Mouse (Mus musculus) liver, embryonic 11.5 days (tissue): ENCODE measurements at regions not wholly inside any gene's neighbourhood (a gene's known extent, or its start where the extent isn't known, plus 50 kb on each side); places are given as distances from the start of the nearest gene placed in this dataset.

Experiments
- ATAC-seq: fragments of 200-750 bp; cut with Nextera tagmentation; replicated peaks from 2 replicates; pipeline ENCODE4 v1.8.0; 2017; ENCODE audit warnings: moderate number of reproducible peaks, mild to moderate bottlenecking, moderate TSS enrichment, moderate library complexity; ENCODE audit not compliant: low FRiP score
- DNase-seq: peaks from one replicate; pipeline ENCODE4 v3.0.0-alpha.2; 2017; ENCODE audit warnings: low spot score
- H3K27ac ChIP-seq: fragments of 300-500 bp; sonication (generic); 2 replicates; pipeline ENCODE4 v1.5.1; 2014; ENCODE audit warnings: mild to moderate bottlenecking, low read depth, low read length, control low read depth
- H3K27me3 ChIP-seq: fragments of 300-500 bp; sonication (generic); replicated peaks from 2 replicates; pipeline ENCODE4 v1.6.1; 2014; ENCODE audit warnings: low read length, mixed read lengths; ENCODE audit not compliant: control insufficient read depth, insufficient read depth
- H3K36me3 ChIP-seq: fragments of 300-500 bp; sonication (generic); 2 replicates; pipeline ENCODE4 v1.6.1; 2014; ENCODE audit warnings: mild to moderate bottlenecking, low read length, moderate library complexity, mixed read lengths; ENCODE audit not compliant: control insufficient read depth, insufficient read depth
- H3K4me1 ChIP-seq: fragments of 300-500 bp; sonication (generic); replicated peaks from 2 replicates; pipeline ENCODE4 v1.6.1; 2014; ENCODE audit warnings: low read length, mixed read lengths; ENCODE audit not compliant: control insufficient read depth, insufficient read depth
- H3K4me2 ChIP-seq: fragments of 300-500 bp; sonication (generic); 2 replicates; pipeline ENCODE4 v1.6.1; 2014; ENCODE audit warnings: mild to moderate bottlenecking, control low read depth, moderate library complexity
- H3K4me3 ChIP-seq: fragments of 300-500 bp; sonication (generic); 2 replicates; pipeline ENCODE4 v1.5.1; 2014; ENCODE audit warnings: low read depth, low read length, control low read depth
- H3K9ac ChIP-seq: fragments of 300-500 bp; sonication (generic); 2 replicates; pipeline ENCODE4 v1.6.1; 2014; ENCODE audit warnings: low read depth, low read length, control low read depth
- H3K9me3 ChIP-seq: fragments of 300-500 bp; sonication (generic); 2 replicates; pipeline ENCODE4 v1.6.1; 2016; ENCODE audit warnings: low read length, inconsistent platforms, mixed read lengths; ENCODE audit not compliant: control insufficient read depth
- WGBS: fragments of 180-500 bp; shearing (Covaris S2); extraction: QIAGEN DNeasy Blood & Tissue Kit; methylation state at CpG from one replicate; pipeline ENCODE4 v1.1.7; 2014; 5-methylcytosine and 5-hydroxymethylcytosine counted together

GRCm38 (mm10) chr6:51288306-51289066, 144.0 kb upstream of the Nfe2l3 start:
- ATAC-seq (no peak), DNase-seq (no peak)
- no peaks in the 10 kb centered on the region for H3K4me1 ChIP-seq
- H3K4me3 ChIP-seq: no peak overlapping the region
- no peak overlapping the region for H3K4me2 ChIP-seq
- no peaks in the 10 kb centered on the region for H3K9me3 ChIP-seq
- no peaks in the 10 kb centered on the region for H3K27me3 ChIP-seq
- 68% methylated on average over 7 of the region's 7 CpGs for whole genome bisulfite sequencing
- no peak overlapping the region for H3K9ac ChIP-seq
- H3K27ac ChIP-seq: no peak overlapping the region
- no peaks in the 10 kb centered on the region for H3K36me3 ChIP-seq

GRCm38 (mm10) chr6:51289067-51289725, 143.3 kb upstream of the Nfe2l3 start:
- 63% methylated on average over 6 of the region's 6 CpGs for WGBS
- no peak for ATAC-seq

GRCm38 (mm10) chr6:51300694-51301417, 131.6 kb upstream of the Nfe2l3 start:
- H3K4me3 ChIP-seq: no peak overlapping the region
- no peak overlapping the region for H3K9ac ChIP-seq
- peaks cover 7% of the 10 kb centered on the region for H3K4me1 ChIP-seq
- DNase-seq (no peak), ATAC-seq (peak; percentile 34; the same call in 1 of the 2 replicates)
- H3K27ac ChIP-seq: no peak overlapping the region
- no peak overlapping the region for H3K4me2 ChIP-seq
- peaks cover 3% of the 10 kb centered on the region; the same call in 1 of the 2 replicates for H3K27me3 ChIP-seq
- WGBS: 57% methylated on average over 11 of the region's 11 CpGs
- no peaks in the 10 kb centered on the region for H3K36me3 ChIP-seq
- H3K9me3 ChIP-seq: peaks cover 3% of the 10 kb centered on the region; the same call in 1 of the 2 replicates

More at GRCm38 (mm10) chr6:51289067-51289725, 143.3 kb upstream of the Nfe2l3 start:
- Histone ChIP-seq H3K4me1 (no peaks in the 10 kb centered on the region), H3K9me3 (no peaks in the 10 kb centered on the region), H3K27ac (no peak overlapping the region), H3K36me3 (no peaks in the 10 kb centered on the region), H3K4me2 (no peak overlapping the region), H3K27me3 (no peaks in the 10 kb centered on the region), H3K9ac (no peak overlapping the region), H3K4me3 (no peak overlapping the region)
- DNase-seq: no peak

- Histone ChIP-seq H3K4me3 (no peak overlapping the region), H3K9me3 (peaks cover 3% of the 10 kb centered on the region; the same call in 1 of the 2 replicates), H3K27me3 (peaks cover 3% of the 10 kb centered on the region; the same call in 1 of the 2 replicates), H3K9ac (no peak overlapping the region), H3K36me3 (no peaks in the 10 kb centered on the region), H3K27ac (no peak overlapping the region), H3K4me2 (no peak overlapping the region), H3K4me1 (peaks cover 7% of the 10 kb centered on the region)
- DNase-seq (no peak), ATAC-seq (0 out of 2 replicates have a peak, but pooled peaks have one; percentile 53)
- 60% methylated on average over 4 of the region's 4 CpGs for WGBS
Measured at GRCm38 (mm10) chr6:51301831-51302230, 130.6 kb upstream of the Nfe2l3 start.

GRCm38 (mm10) chr6:51302240-51302639, 130.2 kb upstream of the Nfe2l3 start:
- Histone ChIP-seq H3K4me3 (no peak overlapping the region), H3K36me3 (no peaks in the 10 kb centered on the region), H3K4me2 (no peak overlapping the region), H3K9me3 (peaks cover 3% of the 10 kb centered on the region; the same call in 1 of the 2 replicates), H3K27me3 (peaks cover 2% of the 10 kb centered on the region; the same call in 1 of the 2 replicates), H3K27ac (no peak overlapping the region), H3K4me1 (peaks cover 7% of the 10 kb centered on the region), H3K9ac (no peak overlapping the region)
- no peak for DNase-seq
- no peak for ATAC-seq
- 90% methylated on average over 7 of the region's 7 CpGs for WGBS

- 52% methylated on average over 2 of the region's 2 CpGs for WGBS
- 0 out of 2 replicates have a peak, but pooled peaks cover 2% of the 10 kb centered on the region for H3K4me1 ChIP-seq
- H3K4me2 ChIP-seq: no peak overlapping the region
- H3K4me3 ChIP-seq: no peak overlapping the region
- no peaks in the 10 kb centered on the region for H3K36me3 ChIP-seq
- no peak for DNase-seq
- no peak overlapping the region for H3K9ac ChIP-seq
- no peaks in the 10 kb centered on the region for H3K9me3 ChIP-seq
- H3K27ac ChIP-seq: no peak overlapping the region
- ATAC-seq: no peak
- H3K27me3 ChIP-seq: no peaks in the 10 kb centered on the region
Measured at GRCm38 (mm10) chr6:51318341-51318740, 114.1 kb upstream of the Nfe2l3 start.

- 83% methylated on average over 1 of the region's 1 CpGs for WGBS
- no peaks in the 10 kb centered on the region for H3K9me3 ChIP-seq
- no peak overlapping the region for H3K4me2 ChIP-seq
- ATAC-seq (no peak), DNase-seq (no peak)
- H3K9ac ChIP-seq: no peak overlapping the region
- 0 out of 2 replicates have a peak, but pooled peaks cover 2% of the 10 kb centered on the region for H3K4me1 ChIP-seq
- no peak overlapping the region for H3K27ac ChIP-seq
- H3K4me3 ChIP-seq: no peak overlapping the region
- no peaks in the 10 kb centered on the region for H3K27me3 ChIP-seq
- H3K36me3 ChIP-seq: no peaks in the 10 kb centered on the region
Measured at GRCm38 (mm10) chr6:51320019-51320418, 112.5 kb upstream of the Nfe2l3 start.

GRCm38 (mm10) chr6:51320676-51321419, 111.6 kb upstream of the Nfe2l3 start:
- H3K27ac ChIP-seq: no peak overlapping the region
- H3K4me2 ChIP-seq: no peak overlapping the region
- ATAC-seq (no peak), DNase-seq (no peak)
- no peaks in the 10 kb centered on the region for H3K36me3 ChIP-seq
- 0 out of 2 replicates have a peak, but pooled peaks cover 2% of the 10 kb centered on the region for H3K4me1 ChIP-seq
- H3K27me3 ChIP-seq: no peaks in the 10 kb centered on the region
- no peak overlapping the region for H3K9ac ChIP-seq
- H3K4me3 ChIP-seq: no peak overlapping the region
- WGBS: 53% methylated on average over 8 of the region's 8 CpGs
- H3K9me3 ChIP-seq: no peaks in the 10 kb centered on the region
